Mouse (Mus musculus) kidney, adult 9 months (tissue): ENCODE measurements around the gene Arid1b.

ENCODE experiments used
- DNase-seq: peaks from one replicate; pipeline ENCODE4 v3.0.0; 2022

The Arid1b gene

GRCm38 (mm10) chr17:5329478-5329877 is 335.3 kb downstream of the Arid1b start:
- no peak for DNase-seq

GRCm38 (mm10) chr17:5330063-5330462 is 335.9 kb downstream of the Arid1b start:
- no peak for DNase-seq

GRCm38 (mm10) chr17:5330644-5331043 is 336.5 kb downstream of the Arid1b start:
- DNase-seq, result no peak

GRCm38 (mm10) chr17:5331387-5331786 is 337.3 kb downstream of the Arid1b start:
- DNase-seq, result peak; percentile 36

GRCm38 (mm10) chr17:5334567-5334966 is 340.4 kb downstream of the Arid1b start:
- no peak for DNase-seq

GRCm38 (mm10) chr17:5344426-5344825 is 350.3 kb downstream of the Arid1b start:
- DNase-seq, result no peak

GRCm38 (mm10) chr17:5345810-5346209 is 351.7 kb downstream of the Arid1b start:
- DNase-seq, result no peak

GRCm38 (mm10) chr17:5352901-5353300 is 358.8 kb downstream of the Arid1b start:
- peak; percentile 22 for DNase-seq

- peak; percentile 94 for DNase-seq
Measured at GRCm38 (mm10) chr17:5360759-5361158, 366.6 kb downstream of the Arid1b start.

- no peak for DNase-seq
Measured at GRCm38 (mm10) chr17:5365992-5366398, 371.9 kb downstream of the Arid1b start.

- no peak for DNase-seq
Measured at GRCm38 (mm10) chr17:5371032-5371431, 376.9 kb downstream of the Arid1b start.

- DNase-seq, result no peak
Measured at GRCm38 (mm10) chr17:5371521-5371920, 377.4 kb downstream of the Arid1b start.

GRCm38 (mm10) chr17:5372951-5373350 is 378.8 kb downstream of the Arid1b start:
- DNase-seq, result no peak

GRCm38 (mm10) chr17:5377151-5377929 is 383.2 kb downstream of the Arid1b start:
- no peak for DNase-seq

- DNase-seq, result peak; percentile 67
Measured at GRCm38 (mm10) chr17:5377930-5378310, 383.8 kb downstream of the Arid1b start.

- no peak for DNase-seq
Measured at GRCm38 (mm10) chr17:5385694-5386093, 391.6 kb downstream of the Arid1b start.

- DNase-seq, result no peak
Measured at GRCm38 (mm10) chr17:5386885-5387545, 392.9 kb downstream of the Arid1b start.

- DNase-seq, result no peak
Measured at GRCm38 (mm10) chr17:5388351-5388750, 394.2 kb downstream of the Arid1b start.

- no peak for DNase-seq
Measured at GRCm38 (mm10) chr17:5390682-5391081, 396.6 kb downstream of the Arid1b start.

- DNase-seq, result no peak
Measured at GRCm38 (mm10) chr17:5395454-5396205, 401.5 kb downstream of the Arid1b start.

- DNase-seq, result no peak
Measured at GRCm38 (mm10) chr17:5396213-5396612, 402.1 kb downstream of the Arid1b start.
